Mouse (Mus musculus) lung, embryonic 14.5 days (tissue): ENCODE results near the gene Sertad2. TPM values are rescaled to one million over a fixed set of nuclear protein-coding genes. Genes with fewer than 3 reads are reported as not detected.

Experiments
- ATAC-seq: fragments of 200-750 bp; cut with Nextera tagmentation; 2 replicates; pipeline ENCODE4 v1.8.0; 2017; ENCODE audit warnings: mild to moderate bottlenecking, moderate TSS enrichment, moderate library complexity; ENCODE audit not compliant: insufficient read depth
- DNase-seq: peaks from one replicate; pipeline ENCODE4 v3.0.0-alpha.2; 2015
- H3K27ac ChIP-seq: fragments of 300-500 bp; sonication (generic); 2 replicates; pipeline ENCODE4 v1.5.1; 2014; ENCODE audit warnings: low read depth, mild to moderate bottlenecking, moderate library complexity
- H3K27me3 ChIP-seq: fragments of 300-500 bp; sonication (generic); 2 replicates; pipeline ENCODE4 v1.6.1; 2014; ENCODE audit warnings: low read length, control low read depth; ENCODE audit not compliant: insufficient read depth
- H3K36me3 ChIP-seq: fragments of 300-500 bp; sonication (generic); 2 replicates; pipeline ENCODE4 v1.6.1; 2014; ENCODE audit warnings: control low read depth; ENCODE audit not compliant: insufficient read depth
- H3K4me1 ChIP-seq: fragments of 300-500 bp; sonication (generic); 2 replicates; pipeline ENCODE4 v1.6.1; 2014; ENCODE audit warnings: antibody characterized with exemption, control low read depth; ENCODE audit not compliant: insufficient read depth
- H3K4me2 ChIP-seq: fragments of 300-500 bp; sonication (generic); 2 replicates; pipeline ENCODE4 v1.6.1; 2014; ENCODE audit warnings: mild to moderate bottlenecking
- H3K4me3 ChIP-seq: fragments of 300-500 bp; sonication (generic); 2 replicates; pipeline ENCODE4 v1.5.1; 2014; ENCODE audit warnings: low read depth, low read length
- H3K9ac ChIP-seq: fragments of 300-500 bp; sonication (generic); 2 replicates; pipeline ENCODE4 v1.6.1; 2014
- H3K9me3 ChIP-seq: fragments of 300-500 bp; sonication (generic); 2 replicates; pipeline ENCODE4 v1.6.1; 2016; ENCODE audit warnings: low read depth, low read length, control low read depth
- CTCF ChIP-seq: IDR thresholded peaks from 2 replicates; pipeline ENCODE4 v1.5.1; 2016; ENCODE audit warnings: antibody characterized with exemption, low read depth
- WGBS: fragments of 180-500 bp; shearing (Covaris S2); extraction: QIAGEN DNeasy Blood & Tissue Kit; methylation state at CpG from one replicate; pipeline ENCODE4 v1.1.7; 2014; 5-methylcytosine and 5-hydroxymethylcytosine counted together
- polyA plus RNA-seq: library from polyadenylated mRNA; unstranded; fragments of >200 nt; fragmentation: Nextera tagmentation; extraction: Ambion mirVana; gene quantifications from 2 replicates; pipeline ENCODE4 v1.2.1, GENCODE M21; 2014

Gene Sertad2
- polyA plus RNA-seq, 1 experiment from 2014 or later: 45.8 TPM

- no peaks in the 10 kb centered on the region for H3K27me3 ChIP-seq
- H3K36me3 ChIP-seq: no peaks in the 10 kb centered on the region
- H3K4me1 ChIP-seq: peaks cover 13% of the 10 kb centered on the region
- ATAC-seq (no peak), DNase-seq (no peak)
- no peak overlapping the region for H3K4me2 ChIP-seq
- no peak overlapping the region for H3K9ac ChIP-seq
- peak overlapping the region; percentile 46; the same call in 1 of the 2 replicates for H3K27ac ChIP-seq
- no peak for TF ChIP-seq CTCF
- H3K4me3 ChIP-seq: no peak overlapping the region
- no peaks in the 10 kb centered on the region for H3K9me3 ChIP-seq
- 59% methylated on average over 7 of the region's 7 CpGs for WGBS
Observed at GRCm38 (mm10) chr11:20556163-20556911, 13.3 kb downstream of the Sertad2 start.

GRCm38 (mm10) chr11:20559236-20559950 is 16.3 kb downstream of the Sertad2 start:
- 22% methylated on average over 11 of the region's 11 CpGs for WGBS
- Histone ChIP-seq H3K36me3 (no peaks in the 10 kb centered on the region), H3K27ac (0 out of 2 replicates have a peak overlapping the region, but pooled peaks have one; percentile 15), H3K27me3 (no peaks in the 10 kb centered on the region), H3K9ac (no peak overlapping the region), H3K4me3 (no peak overlapping the region), H3K9me3 (no peaks in the 10 kb centered on the region), H3K4me2 (peak overlapping the region; percentile 19; the same call in 1 of the 2 replicates), H3K4me1 (peaks cover 23% of the 10 kb centered on the region)
- ATAC-seq: no peak
- peak; percentile 54 for DNase-seq
- TF ChIP-seq CTCF: no peak

- DNase-seq (no peak), ATAC-seq (no peak)
- H3K36me3 ChIP-seq: no peaks in the 10 kb centered on the region
- H3K9ac ChIP-seq: no peak overlapping the region
- no peak for TF ChIP-seq CTCF
- peaks cover 23% of the 10 kb centered on the region for H3K4me1 ChIP-seq
- H3K4me3 ChIP-seq: no peak overlapping the region
- H3K27ac ChIP-seq: 0 out of 2 replicates have a peak overlapping the region, but pooled peaks have one; percentile 15
- no peak overlapping the region for H3K4me2 ChIP-seq
- H3K27me3 ChIP-seq: no peaks in the 10 kb centered on the region
- 61% methylated on average over 10 of the region's 10 CpGs for WGBS
- H3K9me3 ChIP-seq: no peaks in the 10 kb centered on the region
Observed at GRCm38 (mm10) chr11:20559951-20560642, 17.0 kb downstream of the Sertad2 start.

- H3K27ac ChIP-seq: peak overlapping the region; percentile 66
- H3K4me1 ChIP-seq: peaks cover 23% of the 10 kb centered on the region
- H3K36me3 ChIP-seq: no peaks in the 10 kb centered on the region
- no peak for TF ChIP-seq CTCF
- WGBS: 3% methylated on average over 13 of the region's 13 CpGs
- ATAC-seq (peak; percentile 96), DNase-seq (peak; percentile 89)
- peak overlapping the region; percentile 23 for H3K4me3 ChIP-seq
- no peak overlapping the region; the same call in 1 of the 2 replicates for H3K9ac ChIP-seq
- H3K4me2 ChIP-seq: peak overlapping the region; percentile 54
- H3K9me3 ChIP-seq: no peaks in the 10 kb centered on the region
- no peaks in the 10 kb centered on the region for H3K27me3 ChIP-seq
Observed at GRCm38 (mm10) chr11:20561323-20562002, 18.4 kb downstream of the Sertad2 start.

- DNase-seq (no peak), ATAC-seq (no peak)
- Histone ChIP-seq H3K4me1 (peaks cover 18% of the 10 kb centered on the region), H3K4me2 (no peak overlapping the region), H3K9me3 (no peaks in the 10 kb centered on the region), H3K27ac (no peak overlapping the region), H3K36me3 (no peaks in the 10 kb centered on the region), H3K9ac (no peak overlapping the region), H3K4me3 (no peak overlapping the region), H3K27me3 (no peaks in the 10 kb centered on the region)
- TF ChIP-seq CTCF: no peak
- WGBS: 92% methylated on average over 4 of the region's 4 CpGs
Observed at GRCm38 (mm10) chr11:20565057-20565456, 22.0 kb downstream of the Sertad2 start.

- WGBS: 60% methylated on average over 5 of the region's 5 CpGs
- Histone ChIP-seq H3K27me3 (no peaks in the 10 kb centered on the region), H3K4me3 (no peak overlapping the region), H3K9ac (no peak overlapping the region), H3K4me2 (no peak overlapping the region), H3K27ac (no peak overlapping the region), H3K4me1 (peaks cover 12% of the 10 kb centered on the region), H3K9me3 (no peaks in the 10 kb centered on the region), H3K36me3 (no peaks in the 10 kb centered on the region)
- DNase-seq (peak; percentile 62), ATAC-seq (peak; percentile 58; the same call in 1 of the 2 replicates)
- no peak for TF ChIP-seq CTCF
Observed at GRCm38 (mm10) chr11:20571702-20572413, 28.8 kb downstream of the Sertad2 start.
